Mouse (Mus musculus): Measurements from ENCODE around the gene Gas2l1.

DNA sequence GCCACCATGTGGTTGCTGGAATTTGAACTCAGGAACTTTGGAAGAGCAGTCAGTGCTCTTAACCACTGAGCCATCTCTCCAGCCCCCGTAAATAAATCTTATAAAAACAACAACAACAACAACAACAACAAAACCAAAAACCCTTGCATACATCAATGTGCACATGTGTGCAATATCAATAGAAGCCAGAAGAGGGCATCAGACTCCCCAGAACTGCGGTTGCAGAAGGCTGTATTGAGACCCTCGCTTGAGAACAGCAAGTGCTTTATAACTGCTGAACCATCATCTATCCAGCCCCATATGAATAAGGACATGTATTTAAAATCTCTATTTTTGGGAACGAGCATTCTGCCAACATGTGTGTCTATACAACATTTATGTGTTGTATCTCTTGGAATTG is 9.8 kb upstream of the Gas2l1 start:
- TF ChIP-seq CTCF (conservative IDR thresholded peaks at IDR 0.05; ENCODE audit: low read length) (peak; percentile 68), NANOG (IDR thresholded peaks at IDR 0.05; ENCODE audit: borderline replicate concordance, low read length) (no peak)
